Mouse (Mus musculus) testis, adult 2 months (tissue): ENCODE data around the gene Nfatc3. TPM values are rescaled to one million over a fixed set of nuclear protein-coding genes. Genes with fewer than 3 reads are reported as not detected.

Experiments
- H3K27ac ChIP-seq: fragments of 200-500 bp; 2 replicates; pipeline ENCODE4 v1.5.1; 2012; ENCODE audit warnings: low read depth, low read length; ENCODE audit not compliant: control insufficient read depth, insufficient read depth
- H3K27me3 ChIP-seq: fragments of 200-500 bp; 2 replicates; pipeline ENCODE4 v1.6.1; 2012; ENCODE audit warnings: mild to moderate bottlenecking, low read length, moderate library complexity; ENCODE audit not compliant: control insufficient read depth, insufficient read depth
- H3K36me3 ChIP-seq: fragments of 200-500 bp; 2 replicates; pipeline ENCODE4 v1.6.1; 2012; ENCODE audit warnings: mild to moderate bottlenecking, low read length; ENCODE audit not compliant: control insufficient read depth, insufficient read depth
- H3K4me1 ChIP-seq: fragments of 200-500 bp; 2 replicates; pipeline ENCODE4 v1.6.1; 2012; ENCODE audit warnings: low read length; ENCODE audit not compliant: control insufficient read depth, insufficient read depth
- H3K4me3 ChIP-seq: fragments of 200-500 bp; 2 replicates; pipeline ENCODE4 v1.5.1; 2012; ENCODE audit warnings: low read depth, mild to moderate bottlenecking, low read length, moderate library complexity, mixed read lengths; ENCODE audit not compliant: control insufficient read depth
- CTCF ChIP-seq: fragments of 200-500 bp; IDR thresholded peaks from 2 replicates; pipeline ENCODE4 v1.5.1; 2012; ENCODE audit warnings: low read depth, mild to moderate bottlenecking, inconsistent platforms, low read length, moderate library complexity; ENCODE audit not compliant: control insufficient read depth, insufficient read depth, insufficient replicate concordance
- POLR2A ChIP-seq: fragments of 200-500 bp; IDR thresholded peaks from 2 replicates; pipeline ENCODE4 v1.6.1; 2012; ENCODE audit warnings: low read depth, mild to moderate bottlenecking, inconsistent platforms, low read length, moderate library complexity; ENCODE audit not compliant: control insufficient read depth
- polyA plus RNA-seq: library from polyadenylated mRNA; depleted of rRNA; stranded (reverse); fragments of >200 nt; gene quantifications from 2 replicates; pipeline ENCODE4 v1.2.3, GENCODE M21; 2012

The Nfatc3 gene
- polyA plus RNA-seq, 1 experiment, result 11.9 TPM

DNA sequence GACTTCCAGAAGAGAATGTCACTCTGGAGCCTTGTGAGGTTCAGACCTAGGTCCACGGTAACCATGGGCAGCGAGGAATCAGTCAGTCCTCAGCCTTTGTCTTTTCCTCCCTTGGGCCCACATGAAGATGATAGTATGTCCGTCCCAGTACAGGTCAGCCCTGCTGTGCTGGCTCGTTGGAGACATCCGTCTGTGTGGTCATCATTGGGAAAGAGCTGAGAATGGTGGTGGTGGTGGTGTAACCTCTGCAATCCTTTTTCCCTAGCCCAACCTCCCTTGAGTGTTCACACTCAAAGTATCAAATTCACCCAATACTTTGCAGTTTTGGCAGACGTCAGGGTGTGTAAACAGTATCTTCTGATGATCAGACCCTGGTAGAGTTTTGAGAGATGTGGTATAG, 8.8 kb upstream of the Nfatc3 start:
- Histone ChIP-seq H3K4me3 (no peak overlapping the region), H3K27ac (no peak overlapping the region), H3K4me1 (no peaks in the 10 kb centered on the region), H3K36me3 (no peaks in the 10 kb centered on the region; the same call in 1 of the 2 replicates), H3K27me3 (no peaks in the 10 kb centered on the region)
- no peak for TF ChIP-seq CTCF
- TF ChIP-seq POLR2A, result no peak

DNA sequence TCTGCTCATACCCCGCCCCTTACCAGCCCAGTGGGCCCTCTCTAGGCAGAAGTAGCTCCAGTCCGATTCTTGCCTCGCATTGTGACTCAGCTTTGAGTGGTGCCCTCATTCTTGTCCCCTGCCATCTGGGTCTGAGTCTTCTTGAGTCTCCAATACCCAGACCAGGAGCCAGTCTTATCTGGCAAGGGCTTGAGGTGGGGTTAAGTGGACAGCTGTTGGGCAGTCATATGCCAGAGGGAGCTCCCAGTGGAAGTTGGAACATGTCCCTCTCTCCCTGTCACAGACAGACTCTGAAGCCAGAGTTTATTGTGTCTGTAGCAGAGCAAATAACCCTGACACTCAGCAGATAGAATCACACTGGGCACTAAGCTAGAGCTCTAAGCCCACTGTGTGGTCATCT, 7.6 kb upstream of the Nfatc3 start:
- Histone ChIP-seq H3K27me3 (no peaks in the 10 kb centered on the region), H3K36me3 (no peaks in the 10 kb centered on the region; the same call in 1 of the 2 replicates), H3K4me1 (no peaks in the 10 kb centered on the region), H3K4me3 (no peak overlapping the region), H3K27ac (no peak overlapping the region)
- TF ChIP-seq POLR2A (no peak), CTCF (no peak)

DNA sequence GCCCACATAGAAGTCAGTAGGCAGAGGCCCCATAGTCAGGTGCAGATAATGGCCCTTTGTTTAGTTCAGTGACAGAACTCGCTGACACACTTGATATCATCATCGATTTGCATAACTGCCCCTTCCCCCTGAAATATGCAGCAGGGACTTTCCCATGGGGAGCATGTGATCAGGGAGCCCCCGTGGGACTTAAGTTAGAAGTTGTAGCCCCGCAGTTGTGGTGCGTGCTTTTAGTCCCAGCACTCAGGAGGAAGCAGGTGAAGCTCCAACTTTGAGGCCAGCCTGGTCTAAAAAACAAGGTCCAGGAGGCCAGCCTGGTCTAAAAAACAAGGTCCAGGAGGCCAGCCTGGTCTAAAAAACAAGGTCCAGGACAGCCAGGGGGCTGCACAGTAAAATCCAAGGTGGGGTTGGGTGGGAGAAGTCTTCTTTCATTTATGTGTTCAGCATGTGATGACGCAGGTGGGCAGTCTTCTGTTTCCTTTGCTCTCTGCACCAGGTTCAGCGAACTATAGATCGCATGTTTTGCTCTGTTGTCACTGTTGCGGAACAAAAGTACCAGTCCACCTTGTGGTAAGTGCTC, 6.0 kb upstream of the Nfatc3 start:
- TF ChIP-seq POLR2A, result no peak
- Histone ChIP-seq H3K27ac (no peak overlapping the region), H3K27me3 (no peaks in the 10 kb centered on the region), H3K4me3 (no peak overlapping the region), H3K36me3 (no peaks in the 10 kb centered on the region; the same call in 1 of the 2 replicates), H3K4me1 (no peaks in the 10 kb centered on the region)

DNA sequence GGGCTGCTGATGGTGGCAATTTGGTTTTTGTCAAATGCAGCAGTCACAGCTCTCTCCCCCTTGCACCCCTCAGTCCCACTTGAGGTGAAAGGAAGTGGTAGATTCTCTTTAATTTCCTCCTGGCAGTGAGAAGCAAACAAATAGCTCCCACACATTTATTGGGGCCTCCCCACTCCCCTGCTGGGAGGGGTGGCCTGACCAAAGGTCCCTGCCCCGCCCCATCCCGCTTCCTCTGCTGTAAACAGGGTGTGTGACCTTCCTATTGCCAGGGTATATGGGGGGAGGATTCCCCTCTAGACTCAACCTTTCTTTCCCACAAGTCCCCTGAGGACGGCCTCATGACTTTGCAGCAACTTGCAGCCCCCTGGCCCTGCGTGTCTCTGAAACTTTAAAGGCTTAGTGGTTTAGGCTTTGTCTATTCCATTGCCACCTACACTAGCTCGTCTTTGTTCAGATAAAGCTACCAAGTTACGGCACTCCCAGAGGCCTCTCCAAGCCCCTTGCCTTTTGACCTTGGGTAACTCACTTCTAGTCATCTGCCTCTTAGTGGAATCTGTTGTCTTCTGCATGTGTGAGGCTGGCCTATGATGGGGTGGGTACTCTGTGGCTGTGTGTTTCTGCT, 4.3 kb upstream of the Nfatc3 start:
- Histone ChIP-seq H3K36me3 (no peaks in the 10 kb centered on the region; the same call in 1 of the 2 replicates), H3K4me1 (peaks cover 8% of the 10 kb centered on the region), H3K27me3 (no peaks in the 10 kb centered on the region), H3K4me3 (no peak overlapping the region), H3K27ac (0 out of 2 replicates have a peak overlapping the region, but pooled peaks have one; percentile 9)
- no peak for TF ChIP-seq CTCF
- TF ChIP-seq POLR2A, result no peak

DNA sequence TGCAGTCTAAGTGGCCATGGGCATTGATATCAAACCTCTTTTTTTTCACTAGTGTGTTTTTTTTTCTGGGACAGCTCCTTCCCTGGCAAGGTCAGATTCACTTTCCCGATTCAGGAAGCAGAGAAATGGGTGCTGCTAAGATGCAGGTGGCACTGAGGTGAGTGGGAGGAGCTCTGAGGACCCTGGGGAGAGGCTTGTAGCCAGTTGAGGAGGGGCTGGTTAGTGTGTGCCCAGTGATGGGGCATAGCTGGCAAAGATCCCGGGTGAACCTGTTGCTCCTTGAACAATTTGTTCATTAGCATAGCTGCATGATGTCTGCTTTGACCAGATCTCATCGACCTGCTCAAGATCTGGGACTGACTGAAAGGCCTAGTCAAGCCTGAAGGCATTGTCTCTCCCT, 3.6 kb upstream of the Nfatc3 start:
- Histone ChIP-seq H3K36me3 (no peaks in the 10 kb centered on the region; the same call in 1 of the 2 replicates), H3K27ac (0 out of 2 replicates have a peak overlapping the region, but pooled peaks have one; percentile 6)
- TF ChIP-seq POLR2A, result no peak
- TF ChIP-seq CTCF, result no peak

DNA sequence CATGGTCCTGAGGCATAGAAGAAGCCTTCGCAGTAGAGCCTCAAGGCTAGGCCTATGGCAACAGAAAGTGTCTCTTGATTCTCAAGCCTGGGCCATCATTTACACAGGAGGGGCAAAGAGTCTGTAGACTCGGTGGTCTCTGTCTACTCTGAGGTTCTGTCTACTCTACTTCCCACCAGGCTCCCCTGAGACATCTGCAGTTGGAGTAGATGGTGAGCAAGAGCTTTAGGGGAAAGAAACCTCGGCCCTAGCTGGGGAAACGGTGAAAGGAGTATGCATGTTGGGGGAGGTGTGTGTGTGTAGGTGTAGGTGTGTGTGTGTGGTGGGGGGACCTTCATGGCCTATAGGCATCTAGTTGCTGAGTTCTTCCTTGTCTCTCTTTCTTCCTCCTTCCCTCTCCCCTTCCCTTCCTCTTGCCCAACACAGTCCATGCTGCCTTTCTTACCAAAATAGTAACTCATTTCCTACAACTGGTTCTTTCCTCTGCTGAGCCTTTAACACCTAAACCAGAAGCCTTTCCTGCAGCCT, 2.1 kb upstream of the Nfatc3 start:
- Histone ChIP-seq H3K27ac (no peak overlapping the region), H3K4me1 (peaks cover 14% of the 10 kb centered on the region), H3K4me3 (no peak overlapping the region), H3K27me3 (no peaks in the 10 kb centered on the region), H3K36me3 (no peaks in the 10 kb centered on the region; the same call in 1 of the 2 replicates)
- TF ChIP-seq CTCF, result no peak
- no peak for TF ChIP-seq POLR2A

More for the DNA sequence above, 3.6 kb upstream of the Nfatc3 start:
- Histone ChIP-seq H3K4me3 (no peak overlapping the region), H3K4me1 (peaks cover 10% of the 10 kb centered on the region), H3K27me3 (no peaks in the 10 kb centered on the region)

DNA sequence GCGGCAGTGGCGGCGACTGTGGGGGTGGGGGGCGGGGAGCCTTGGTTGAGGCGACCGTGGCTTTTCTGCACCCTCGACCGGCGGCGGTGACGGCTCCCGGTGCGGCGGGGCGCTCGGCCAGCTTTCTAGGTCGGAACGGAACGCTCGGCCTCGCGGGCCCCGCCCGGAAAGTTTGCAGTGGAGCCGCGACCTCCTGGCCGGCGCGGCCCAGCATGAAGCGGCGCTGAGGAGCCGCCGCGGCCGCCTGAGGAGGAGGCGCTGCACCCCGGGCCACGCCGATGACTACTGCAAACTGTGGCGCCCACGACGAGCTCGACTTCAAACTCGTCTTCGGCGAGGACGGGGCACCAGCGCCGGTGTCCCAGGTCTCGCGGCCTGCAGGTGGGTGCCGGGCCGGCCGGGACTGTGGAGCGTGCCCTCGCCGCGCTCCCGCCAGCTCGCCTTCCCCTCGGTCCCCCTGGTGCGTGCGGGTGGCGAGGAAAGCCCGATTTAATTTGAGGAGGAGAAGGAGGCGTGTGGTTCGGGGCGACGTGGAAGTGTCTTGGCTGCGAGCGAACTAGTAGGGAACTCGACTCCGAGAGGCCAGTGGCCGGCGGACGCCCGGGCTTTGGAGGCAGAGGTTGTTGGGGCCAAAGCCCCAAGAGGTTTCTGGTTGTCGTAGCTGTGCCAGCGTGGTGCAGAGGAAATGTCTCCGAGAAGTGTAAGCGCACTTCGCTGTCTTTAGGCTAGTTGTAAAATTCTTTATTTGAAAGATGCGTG, 1.2 kb downstream of the Nfatc3 start:
- Histone ChIP-seq H3K4me1 (peaks cover 17% of the 10 kb centered on the region), H3K27ac (peak overlapping the region; percentile 95), H3K36me3 (no peaks in the 10 kb centered on the region), H3K27me3 (no peaks in the 10 kb centered on the region), H3K4me3 (peak overlapping the region; percentile 95)
- TF ChIP-seq POLR2A, result no peak
- TF ChIP-seq CTCF, result no peak
